Mouse (Mus musculus): Measurements from ENCODE around the gene Ifna9. TPM values are rescaled to one million over a fixed set of nuclear protein-coding genes. Genes with fewer than 3 reads are reported as not detected.

Gene Ifna9
- polyA plus RNA-seq (2015; fragmentation: Nextera tagmentation; extraction: Ambion mirVana): not detected in 2 replicates

DNA sequence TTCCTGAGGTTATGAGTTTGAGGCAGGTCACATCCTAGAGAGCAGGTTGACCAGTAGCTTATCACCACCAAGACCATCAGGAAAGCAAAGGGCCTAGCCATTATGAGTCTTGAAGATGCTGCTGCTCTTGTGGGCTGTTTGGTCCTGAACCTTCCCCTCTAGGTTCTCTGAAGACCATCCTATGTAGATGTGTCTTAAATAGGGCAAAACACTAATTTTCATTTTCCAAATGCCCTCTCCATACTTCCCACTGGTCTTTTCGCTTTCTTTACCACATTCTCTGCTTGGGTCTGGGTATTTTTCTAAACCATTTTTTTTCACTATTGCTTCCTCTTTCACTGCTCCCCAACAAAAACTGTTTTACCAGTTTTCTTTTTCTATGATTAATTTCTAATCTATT lies at the start of gene Ifna9:
Gene Ifna9, minus strand, starts transcription at position 101 of the 400 bp plus-strand sequence.

GRCm38 (mm10) chr4:88634311-88634710 lies 42.1 kb upstream of the Ifna9 start, which contains the start of gene C87499:
C87499 (minus strand) TSS chr4:88634411.

DNA sequence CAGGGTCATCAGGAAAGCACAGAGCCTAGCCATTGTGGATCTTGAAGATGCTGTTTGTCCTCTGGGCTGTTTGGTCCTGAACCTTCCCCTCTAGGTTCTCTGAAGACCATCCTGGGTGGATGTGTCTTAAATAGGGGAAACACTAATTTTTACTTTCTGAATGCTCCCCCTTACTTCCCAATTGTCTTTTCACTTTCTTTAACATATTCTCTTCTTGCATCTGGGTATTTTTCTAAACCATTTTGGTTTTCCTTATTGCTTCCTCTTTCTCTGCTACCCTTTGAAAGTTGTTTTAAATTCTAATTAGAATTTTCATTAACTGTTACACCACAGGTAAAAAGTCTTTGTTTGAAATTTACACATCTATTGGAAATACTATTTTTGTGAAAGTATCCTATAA lies 11.1 kb upstream of the Ifna9 start, which contains the start of gene Ifna12:
Gene Ifna12, minus strand, starts transcription at position 101 of the 400 bp plus-strand sequence.

DNA sequence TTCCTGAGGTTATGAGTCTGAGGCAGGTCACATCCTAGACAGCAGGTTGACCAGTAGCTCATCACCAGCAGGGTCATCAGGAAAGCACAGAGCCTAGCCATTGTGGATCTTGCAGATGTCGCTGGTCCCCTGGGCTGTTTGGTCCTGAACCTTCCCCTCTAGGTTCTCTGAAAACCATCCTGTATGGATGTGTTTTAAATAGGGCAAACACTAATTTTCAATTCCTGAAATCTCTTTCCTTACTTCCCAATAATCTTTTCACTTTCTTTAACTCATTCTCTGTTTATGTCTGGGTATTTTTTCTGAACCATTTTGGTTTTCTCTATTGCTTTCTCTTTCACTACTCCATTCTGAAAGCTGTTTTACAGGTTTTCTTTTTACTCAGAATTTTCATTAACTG lies 20.5 kb downstream of the Ifna9 start, which contains the start of gene Ifna14:
Gene Ifna14, minus strand, starts transcription at position 101 of the 400 bp plus-strand sequence.

DNA sequence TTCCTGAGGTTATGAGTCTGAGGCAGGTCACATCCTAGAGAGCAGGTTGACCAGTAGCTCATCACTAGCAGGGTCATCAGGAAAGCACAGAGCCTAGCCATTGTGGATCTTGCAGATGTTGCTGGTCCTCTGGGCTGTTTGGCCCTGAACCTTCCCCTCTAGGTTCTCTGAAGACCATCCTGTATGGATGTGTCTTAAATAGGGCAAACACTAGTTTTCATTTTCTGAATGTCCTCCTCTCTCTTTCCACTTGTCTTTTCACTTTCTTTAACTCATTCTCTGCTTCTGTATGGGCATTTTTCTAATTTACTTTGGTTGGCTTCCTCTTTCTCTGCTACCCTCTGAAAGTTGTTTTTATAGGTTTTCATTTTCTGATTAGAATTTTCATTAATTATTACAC lies 34.0 kb downstream of the Ifna9 start, which contains the start of gene Ifna15:
Gene Ifna15, minus strand, starts transcription at position 101 of the 400 bp plus-strand sequence.

Other genes with a start within 250 kb of the Ifna9 start
- 16.6 and 18.9 TPM in 2 replicates for gene Hacd4, start 153.5 kb downstream of the Ifna9 start, polyA plus RNA-seq (2015; fragmentation: Nextera tagmentation; extraction: Ambion mirVana)
- gene Ifnb1, start 69.6 kb downstream of the Ifna9 start, polyA plus RNA-seq (2015; fragmentation: Nextera tagmentation; extraction: Ambion mirVana): not detected in 2 replicates
- gene Ifna15, start 34.1 kb downstream of the Ifna9 start, polyA plus RNA-seq (2015; fragmentation: Nextera tagmentation; extraction: Ambion mirVana): not detected in 2 replicates
- not detected in 2 replicates for gene Ifna14, start 20.6 kb downstream of the Ifna9 start, polyA plus RNA-seq (2015; fragmentation: Nextera tagmentation; extraction: Ambion mirVana)
- not detected in 2 replicates for gene Ifna12, start 11.0 kb upstream of the Ifna9 start, polyA plus RNA-seq (2015; fragmentation: Nextera tagmentation; extraction: Ambion mirVana)
- not detected in 2 replicates for gene C87499, start 42.0 kb upstream of the Ifna9 start, polyA plus RNA-seq (2015; fragmentation: Nextera tagmentation; extraction: Ambion mirVana)
- not detected in 2 replicates for gene Ifna13, start 52.1 kb upstream of the Ifna9 start, polyA plus RNA-seq (2015; fragmentation: Nextera tagmentation; extraction: Ambion mirVana)
- not detected in 2 replicates for gene Ifna16, start 84.5 kb upstream of the Ifna9 start, polyA plus RNA-seq (2015; fragmentation: Nextera tagmentation; extraction: Ambion mirVana)
- not detected in 2 replicates for gene Ifna2, start 91.5 kb upstream of the Ifna9 start, polyA plus RNA-seq (2015; fragmentation: Nextera tagmentation; extraction: Ambion mirVana)
- gene Ifnab, start 99.0 kb upstream of the Ifna9 start, polyA plus RNA-seq (2015; fragmentation: Nextera tagmentation; extraction: Ambion mirVana): not detected in 2 replicates
- gene Gm26566, start 129.4 kb upstream of the Ifna9 start, polyA plus RNA-seq (2015; fragmentation: Nextera tagmentation; extraction: Ambion mirVana): 0.34 and 0.37 TPM in 2 replicates
- 47.0 and 61.7 TPM in 2 replicates for gene Klhl9, start 130.1 kb upstream of the Ifna9 start, polyA plus RNA-seq (2015; fragmentation: Nextera tagmentation; extraction: Ambion mirVana)
- not detected in 2 replicates for gene Gm13271, start 162.5 kb upstream of the Ifna9 start, polyA plus RNA-seq (2015; fragmentation: Nextera tagmentation; extraction: Ambion mirVana)
- 0.28 and 0.35 TPM in 2 replicates for gene Gm13283, start 167.7 kb upstream of the Ifna9 start, polyA plus RNA-seq (2015; fragmentation: Nextera tagmentation; extraction: Ambion mirVana)
- not detected in 2 replicates for gene Gm13290, start 181.4 kb upstream of the Ifna9 start, polyA plus RNA-seq (2015; fragmentation: Nextera tagmentation; extraction: Ambion mirVana)
- not detected in 2 replicates for gene Gm13289, start 184.5 kb upstream of the Ifna9 start, polyA plus RNA-seq (2015; fragmentation: Nextera tagmentation; extraction: Ambion mirVana)
- gene Gm13272, start 187.5 kb upstream of the Ifna9 start, polyA plus RNA-seq (2015; fragmentation: Nextera tagmentation; extraction: Ambion mirVana): not detected in 2 replicates
- gene Ifnz, start 189.7 kb upstream of the Ifna9 start, polyA plus RNA-seq (2015; fragmentation: Nextera tagmentation; extraction: Ambion mirVana): 0.17 and 0.28 TPM in 2 replicates
- not detected in 2 replicates for gene Gm13276, start 193.3 kb upstream of the Ifna9 start, polyA plus RNA-seq (2015; fragmentation: Nextera tagmentation; extraction: Ambion mirVana)
- not detected in 2 replicates for gene Gm13277, start 196.2 kb upstream of the Ifna9 start, polyA plus RNA-seq (2015; fragmentation: Nextera tagmentation; extraction: Ambion mirVana)
- gene Gm13278, start 199.2 kb upstream of the Ifna9 start, polyA plus RNA-seq (2015; fragmentation: Nextera tagmentation; extraction: Ambion mirVana): not detected in 2 replicates
- gene Gm13275, start 202.1 kb upstream of the Ifna9 start, polyA plus RNA-seq (2015; fragmentation: Nextera tagmentation; extraction: Ambion mirVana): not detected in 2 replicates
- not detected in 2 replicates for gene Gm13279, start 205.0 kb upstream of the Ifna9 start, polyA plus RNA-seq (2015; fragmentation: Nextera tagmentation; extraction: Ambion mirVana)
- 1.6 and 1.7 TPM in 2 replicates for gene Gm13285, start 207.3 kb upstream of the Ifna9 start, polyA plus RNA-seq (2015; fragmentation: Nextera tagmentation; extraction: Ambion mirVana)
- gene Gm13287, start 210.9 kb upstream of the Ifna9 start, polyA plus RNA-seq (2015; fragmentation: Nextera tagmentation; extraction: Ambion mirVana): not detected in 2 replicates
- gene Gm13288, start 213.1 kb upstream of the Ifna9 start, polyA plus RNA-seq (2015; fragmentation: Nextera tagmentation; extraction: Ambion mirVana): 0.21 TPM in 1 of 2 replicates, not detected in the other
- not detected in 2 replicates for gene Ifna7, start 223.8 kb upstream of the Ifna9 start, polyA plus RNA-seq (2015; fragmentation: Nextera tagmentation; extraction: Ambion mirVana)
- gene Ifna11, start 227.6 kb upstream of the Ifna9 start, polyA plus RNA-seq (2015; fragmentation: Nextera tagmentation; extraction: Ambion mirVana): not detected in 2 replicates
- not detected in 2 replicates for gene Ifna6, start 235.0 kb upstream of the Ifna9 start, polyA plus RNA-seq (2015; fragmentation: Nextera tagmentation; extraction: Ambion mirVana)
- not detected in 2 replicates for gene Ifna5, start 243.1 kb upstream of the Ifna9 start, polyA plus RNA-seq (2015; fragmentation: Nextera tagmentation; extraction: Ambion mirVana)
- not detected in 2 replicates for gene Ifna4, start 249.5 kb upstream of the Ifna9 start, polyA plus RNA-seq (2015; fragmentation: Nextera tagmentation; extraction: Ambion mirVana)